Mouse (Mus musculus): ENCODE measurements at regions not wholly inside any gene's neighbourhood (a gene's known extent, or its start where the extent isn't known, plus 50 kb on each side); places are given as distances from the start of the nearest gene placed in this dataset.

DNA sequence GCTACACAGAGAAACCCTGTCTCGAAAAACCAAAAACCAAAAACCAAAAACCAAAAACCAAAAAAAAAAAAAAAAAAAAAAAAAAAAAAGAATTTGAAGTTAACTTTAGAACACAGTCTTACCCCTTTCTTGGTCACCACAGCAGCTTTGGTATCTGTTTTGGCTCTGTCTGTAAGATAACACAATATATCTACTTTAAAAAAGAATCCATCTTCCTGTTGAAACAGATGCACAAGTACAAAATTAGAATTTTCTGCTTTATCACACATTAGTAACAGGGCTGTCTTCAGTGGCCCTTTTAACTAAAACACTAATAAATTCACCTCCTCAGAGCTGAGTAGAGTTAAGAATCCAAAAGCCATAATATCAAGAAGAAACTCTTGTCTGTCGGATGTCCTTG, 80.5 kb upstream of the Azi2 start:
- no peak for TF ChIP-seq CTCF (conservative IDR thresholded peaks at IDR 0.05; ENCODE audit: low read length)
- TF ChIP-seq NANOG (IDR thresholded peaks at IDR 0.05; ENCODE audit: borderline replicate concordance, low read length): no peak
- TF ChIP-seq POU5F1 (IDR thresholded peaks at IDR 0.05; ENCODE audit: borderline replicate concordance, low read length): no peak

Measured in E14TG2a.4 (cell line).